Mouse (Mus musculus) spleen, adult 2 months (tissue): ENCODE measurements around the gene Armc6. TPM values are rescaled to one million over a fixed set of nuclear protein-coding genes. Genes with fewer than 3 reads are reported as not detected.
A peak's percentile ranks its signal among the peaks of the same experiment; 100 is the strongest.

Experiments used
- DNase-seq, 2 experiments: peaks; one replicate each; pipeline versions ENCODE4 v3.0.0 to v3.0.0-alpha.2; 2012 to 2021; ENCODE audit warnings: low spot score in 2 of 2, low read depth in 1 of 2
- H3K27ac ChIP-seq: fragments of 200-500 bp; 2 replicates; pipeline ENCODE4 v1.5.1; 2012; ENCODE audit warnings: low read length, inconsistent platforms; ENCODE audit not compliant: insufficient read depth
- H3K27me3 ChIP-seq: fragments of 200-500 bp; 2 replicates; pipeline ENCODE4 v1.6.1; 2012; ENCODE audit warnings: mild to moderate bottlenecking, moderate library complexity, low read length, inconsistent platforms; ENCODE audit not compliant: control insufficient read depth, insufficient read depth
- H3K36me3 ChIP-seq: fragments of 200-500 bp; 2 replicates; pipeline ENCODE4 v1.6.1; 2012; ENCODE audit warnings: mild to moderate bottlenecking, low read length, inconsistent platforms; ENCODE audit not compliant: control insufficient read depth, insufficient read depth
- H3K4me1 ChIP-seq: fragments of 200-500 bp; 2 replicates; pipeline ENCODE4 v1.6.1; 2011; ENCODE audit warnings: inconsistent platforms; ENCODE audit not compliant: control insufficient read depth, insufficient read depth, insufficient read length
- H3K4me3 ChIP-seq: fragments of 200-500 bp; 2 replicates; pipeline ENCODE4 v1.5.1; 2011; ENCODE audit warnings: mild to moderate bottlenecking, inconsistent platforms; ENCODE audit not compliant: insufficient read depth, insufficient read length; ENCODE audit errors: extremely low read depth
- CTCF ChIP-seq: fragments of 200-500 bp; IDR thresholded peaks from 2 replicates; pipeline ENCODE4 v1.5.1; 2011; ENCODE audit warnings: mild to moderate bottlenecking, inconsistent platforms; ENCODE audit not compliant: insufficient read depth, insufficient read length, insufficient replicate concordance; ENCODE audit errors: extremely low read depth
- POLR2A ChIP-seq: fragments of 200-500 bp; IDR thresholded peaks from 2 replicates; pipeline ENCODE4 v1.6.1; 2011; ENCODE audit warnings: low read depth, low read length, inconsistent platforms
- WGBS: fragments of 180-500 bp; shearing (Covaris S2); methylation state at CpG from one replicate; pipeline ENCODE4 v1.1.7; 2018; 5-methylcytosine and 5-hydroxymethylcytosine counted together
- polyA plus RNA-seq: library from polyadenylated mRNA; depleted of rRNA; stranded (reverse); fragments of >200 nt; gene quantifications from 2 replicates; pipeline ENCODE4 v1.2.3, GENCODE M21; 2012

The Armc6 gene
- polyA plus RNA-seq, 1 experiment = 11.5 TPM

- 81% methylated on average over 5 of the region's 5 CpGs for WGBS
- TF ChIP-seq POLR2A (no peak), CTCF (no peak)
- no peak for DNase-seq
- H3K27me3 ChIP-seq = no peaks in the 10 kb centered on the region
- H3K27ac ChIP-seq = peak overlapping the region; percentile 19; the same call in 1 of the 2 replicates
- peaks cover 46% of the 10 kb centered on the region for H3K36me3 ChIP-seq
- no peaks in the 10 kb centered on the region for H3K4me1 ChIP-seq
- H3K4me3 ChIP-seq = no peak overlapping the region
Observed at GRCm38 (mm10) chr8:70258600-70258999, 24.3 kb upstream of the Armc6 start.

GRCm38 (mm10) chr8:70257456-70257855, 23.2 kb upstream of the Armc6 start:
- 79% methylated on average over 3 of the region's 3 CpGs for WGBS
- H3K36me3 ChIP-seq = peaks cover 50% of the 10 kb centered on the region
- no peak overlapping the region for H3K27ac ChIP-seq

GRCm38 (mm10) chr8:70254628-70255027, 20.4 kb upstream of the Armc6 start:
- H3K4me1 ChIP-seq = no peaks in the 10 kb centered on the region
- no peak for DNase-seq
- TF ChIP-seq CTCF (no peak), POLR2A (no peak)
- H3K27ac ChIP-seq = no peak overlapping the region
- H3K4me3 ChIP-seq = no peak overlapping the region
- 80% methylated on average over 1 of the region's 1 CpGs for WGBS
- H3K27me3 ChIP-seq = no peaks in the 10 kb centered on the region
- H3K36me3 ChIP-seq = peaks cover 51% of the 10 kb centered on the region

More at GRCm38 (mm10) chr8:70257456-70257855, 23.2 kb upstream of the Armc6 start:
- Histone ChIP-seq H3K4me3 (no peak overlapping the region), H3K27me3 (no peaks in the 10 kb centered on the region), H3K4me1 (no peaks in the 10 kb centered on the region)
- DNase-seq = no peak
- TF ChIP-seq POLR2A (no peak), CTCF (no peak)

GRCm38 (mm10) chr8:70247841-70248240, 13.6 kb upstream of the Armc6 start:
- Histone ChIP-seq H3K4me3 (no peak overlapping the region), H3K4me1 (no peaks in the 10 kb centered on the region), H3K27me3 (no peaks in the 10 kb centered on the region), H3K27ac (no peak overlapping the region), H3K36me3 (peaks cover 40% of the 10 kb centered on the region)
- TF ChIP-seq CTCF (no peak), POLR2A (no peak)
- 92% methylated on average over 3 of the region's 3 CpGs for WGBS
- no peak for DNase-seq

GRCm38 (mm10) chr8:70246622-70247021, 12.4 kb upstream of the Armc6 start:
- WGBS = 94% methylated on average over 6 of the region's 6 CpGs

GRCm38 (mm10) chr8:70240642-70241041, 6.4 kb upstream of the Armc6 start:
- Histone ChIP-seq H3K27me3 (no peaks in the 10 kb centered on the region), H3K4me1 (no peaks in the 10 kb centered on the region), H3K4me3 (no peak overlapping the region), H3K27ac (no peak overlapping the region), H3K36me3 (peaks cover 35% of the 10 kb centered on the region)
- TF ChIP-seq CTCF (no peak), POLR2A (no peak)
- no peak for DNase-seq
- 94% methylated on average over 5 of the region's 5 CpGs for WGBS

More at GRCm38 (mm10) chr8:70246622-70247021, 12.4 kb upstream of the Armc6 start:
- Histone ChIP-seq H3K4me1 (no peaks in the 10 kb centered on the region), H3K27me3 (no peaks in the 10 kb centered on the region), H3K36me3 (peaks cover 33% of the 10 kb centered on the region), H3K27ac (no peak overlapping the region), H3K4me3 (no peak overlapping the region)
- TF ChIP-seq POLR2A (no peak), CTCF (no peak)
- DNase-seq = no peak

- no peak overlapping the region for H3K27ac ChIP-seq
- H3K36me3 ChIP-seq = peaks cover 24% of the 10 kb centered on the region
- no peak overlapping the region for H3K4me3 ChIP-seq
- WGBS = 63% methylated on average over 2 of the region's 2 CpGs
- DNase-seq = no peak
- TF ChIP-seq POLR2A = no peak
- no peak for TF ChIP-seq CTCF
- H3K4me1 ChIP-seq = peaks cover 4% of the 10 kb centered on the region; the same call in 1 of the 2 replicates
- H3K27me3 ChIP-seq = no peaks in the 10 kb centered on the region
Observed at GRCm38 (mm10) chr8:70237842-70238241, 3.6 kb upstream of the Armc6 start.

GRCm38 (mm10) chr8:70234781-70235128, 489 bp upstream of the Armc6 start:
- DNase-seq = no peak
- H3K36me3 ChIP-seq = peaks cover 6% of the 10 kb centered on the region; the same call in 1 of the 2 replicates
- H3K4me1 ChIP-seq = peaks cover 4% of the 10 kb centered on the region; the same call in 1 of the 2 replicates
- TF ChIP-seq POLR2A (no peak), CTCF (no peak)
- no peaks in the 10 kb centered on the region for H3K27me3 ChIP-seq
- H3K4me3 ChIP-seq = peak overlapping the region; percentile 74
- 0% methylated on average over 15 of the region's 15 CpGs for WGBS
- H3K27ac ChIP-seq = peak overlapping the region; percentile 64
